Mouse (Mus musculus) G1E (cell line): ENCODE measurements around the gene Dact2.

ENCODE experiments used
- CTCF ChIP-seq: IDR thresholded peaks from 2 replicates; pipeline ENCODE4 v1.5.1; 2012; ENCODE audit warnings: low read depth, low read length, inconsistent platforms, mixed read lengths
- GATA1 ChIP-seq: IDR thresholded peaks from 2 replicates; pipeline ENCODE4 v1.6.1; 2012; ENCODE audit warnings: borderline replicate concordance, low read length, inconsistent platforms, mixed read lengths
- GATA2 ChIP-seq: IDR thresholded peaks from 2 replicates; pipeline ENCODE4 v1.6.1; 2012; ENCODE audit warnings: low read depth, low read length, inconsistent platforms, borderline replicate concordance
- POLR2AphosphoS5 ChIP-seq: IDR thresholded peaks from 2 replicates; pipeline ENCODE4 v1.6.1; 2012; ENCODE audit warnings: low read depth, low read length, inconsistent platforms; ENCODE audit not compliant: insufficient replicate concordance
- TAL1 ChIP-seq: conservative IDR thresholded peaks from 2 replicates; pipeline ENCODE4 v1.6.1; 2012; ENCODE audit warnings: low read depth, low read length, inconsistent platforms, mixed read lengths

DNA sequence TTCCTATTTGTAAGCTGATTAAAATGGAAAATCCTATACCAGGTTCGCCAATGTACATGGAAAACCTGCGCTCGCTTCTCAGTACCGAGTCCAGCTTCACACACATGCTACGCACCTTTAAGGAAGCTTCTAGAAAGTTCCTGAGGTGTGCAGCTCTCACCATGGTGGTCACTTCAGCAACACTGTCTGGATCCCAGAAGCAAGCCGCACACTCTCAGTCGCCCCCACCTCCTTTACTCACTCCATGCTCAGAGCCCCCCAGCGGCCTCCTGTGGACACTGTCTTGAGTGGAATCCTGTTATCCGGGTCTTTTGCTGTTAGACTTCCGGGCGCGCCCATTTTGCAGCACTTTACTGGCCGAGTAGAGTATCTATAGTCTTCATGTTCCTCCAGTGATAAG, at the start of gene Dact2:
- TF ChIP-seq CTCF = no peak
- TF ChIP-seq POLR2AphosphoS5 = no peak
- no peak for TF ChIP-seq GATA1
- TF ChIP-seq TAL1 = no peak
- no peak for TF ChIP-seq GATA2
